Mouse (Mus musculus): ENCODE measurements around the gene Pram1.

- TF ChIP-seq POLR2A (IDR thresholded peaks at IDR 0.05; ENCODE audit: low read depth, low read length) (peak; percentile 90), CTCF (IDR thresholded peaks at IDR 0.05; ENCODE audit: extremely low read depth, insufficient read length, insufficient replicate concordance, low read depth, low read length) (no peak)
Measured at GRCm38 (mm10) chr17:33685249-33685653, 47.4 kb downstream of the Pram1 start.

Measured in small intestine, adult 2 months (tissue).